Mouse (Mus musculus) heart, adult 9 months (tissue): ENCODE data around the gene Ap5s1.

Experiments used
- DNase-seq, 2 experiments: peaks; one replicate each; pipeline ENCODE4 v3.0.0; 2022; ENCODE audit warnings: low spot score in 2 of 2

Gene Ap5s1

GRCm38 (mm10) chr2:131206778-131207177, at the start of gene Ap5s1:
TSS of gene Ap5s1 (plus strand) at chr2:131207078.
- DNase-seq: no peak

GRCm38 (mm10) chr2:131159491-131159910, 47.4 kb upstream of the Ap5s1 start:
- no peak for DNase-seq

- DNase-seq: peak; percentile 96 to 97
Observed at GRCm38 (mm10) chr2:131159938-131160581, 46.8 kb upstream of the Ap5s1 start, which contains the start of gene 1700037H04Rik. TSS of gene 1700037H04Rik (minus strand) at chr2:131160081.

- peak in 1 of 2 experiments; percentile 65 for DNase-seq
Observed at GRCm38 (mm10) chr2:131160671-131161111, 46.2 kb upstream of the Ap5s1 start.

- DNase-seq: no peak
Observed at GRCm38 (mm10) chr2:131163924-131164323, 43.0 kb upstream of the Ap5s1 start.

GRCm38 (mm10) chr2:131166172-131166571, 40.7 kb upstream of the Ap5s1 start:
- DNase-seq: no peak

GRCm38 (mm10) chr2:131167984-131168383, 38.9 kb upstream of the Ap5s1 start:
- DNase-seq: no peak

- DNase-seq: no peak
Observed at GRCm38 (mm10) chr2:131168914-131169313, 38.0 kb upstream of the Ap5s1 start.

GRCm38 (mm10) chr2:131170936-131171335, 35.9 kb upstream of the Ap5s1 start:
- DNase-seq: no peak

- peak; percentile 52 to 54 for DNase-seq
Observed at GRCm38 (mm10) chr2:131171401-131172104, 35.3 kb upstream of the Ap5s1 start.

- DNase-seq: no peak
Observed at GRCm38 (mm10) chr2:131172322-131172721, 34.6 kb upstream of the Ap5s1 start.

GRCm38 (mm10) chr2:131174700-131175099, 32.2 kb upstream of the Ap5s1 start:
- peak; percentile 75 to 79 for DNase-seq

GRCm38 (mm10) chr2:131175286-131175944, 31.5 kb upstream of the Ap5s1 start:
- DNase-seq: no peak

- DNase-seq: no peak
Observed at GRCm38 (mm10) chr2:131175945-131176309, 31.0 kb upstream of the Ap5s1 start.

GRCm38 (mm10) chr2:131176491-131176890, 30.4 kb upstream of the Ap5s1 start:
- no peak for DNase-seq

- no peak for DNase-seq
Observed at GRCm38 (mm10) chr2:131177932-131178331, 28.9 kb upstream of the Ap5s1 start.

GRCm38 (mm10) chr2:131178828-131179245, 28.0 kb upstream of the Ap5s1 start:
- DNase-seq: peak in 1 of 2 experiments; percentile 25

- DNase-seq: peak; percentile 59 to 60
Observed at GRCm38 (mm10) chr2:131179246-131179886, 27.5 kb upstream of the Ap5s1 start.

- DNase-seq: peak; percentile 71 to 87
Observed at GRCm38 (mm10) chr2:131179990-131180587, 26.8 kb upstream of the Ap5s1 start, which contains the start of gene Cenpb. TSS of gene Cenpb (minus strand) at chr2:131180067.

GRCm38 (mm10) chr2:131186343-131186742, 20.5 kb upstream of the Ap5s1 start:
- DNase-seq: no peak

- DNase-seq: peak; percentile 85 to 88
Observed at GRCm38 (mm10) chr2:131186771-131187601, 19.9 kb upstream of the Ap5s1 start, which contains the start of the genes Cdc25b and Spef1. TSS of gene Cdc25b (plus strand) at chr2:131186949. TSS of gene Spef1 (minus strand) at chr2:131187282.
